Mouse (Mus musculus) C2C12 (cell line): Measurements from ENCODE around the gene Serhl. TPM values are rescaled to one million over a fixed set of nuclear protein-coding genes. Genes with fewer than 3 reads are reported as not detected.

Experiments used
- H3K27me3 ChIP-seq: one replicate; pipeline ENCODE4 v1.6.1; 2011; ENCODE audit not compliant: control insufficient read depth, insufficient read depth, insufficient read length
- H3K36me3 ChIP-seq: one replicate; pipeline ENCODE4 v1.6.1; 2011; ENCODE audit not compliant: control insufficient read depth, insufficient read depth
- H3K4me3 ChIP-seq: one replicate; pipeline ENCODE4 v1.5.1; 2011; ENCODE audit warnings: mild to moderate bottlenecking, control low read depth; ENCODE audit not compliant: poor library complexity, insufficient read depth, severe bottlenecking
- H3K79me2 ChIP-seq: one replicate; pipeline ENCODE4 v1.6.1; 2011; ENCODE audit not compliant: control insufficient read depth, insufficient read depth
- H3K79me3 ChIP-seq: one replicate; pipeline ENCODE4 v1.6.1; 2011; ENCODE audit warnings: low read depth, control low read depth
- H3ac ChIP-seq: one replicate; pipeline ENCODE3; 2011; ENCODE audit warnings: low read depth; ENCODE audit not compliant: control insufficient read depth, insufficient read length
- CEBPB ChIP-seq: IDR thresholded peaks from one replicate; pipeline ENCODE4 v1.6.1; 2011; ENCODE audit warnings: low read depth, mild to moderate bottlenecking, control low read depth, moderate library complexity
- CTCF ChIP-seq: IDR thresholded peaks from one replicate; pipeline ENCODE4 v1.5.1; 2011; ENCODE audit not compliant: control insufficient read depth, insufficient read depth, insufficient read length
- FOSL1 ChIP-seq: IDR thresholded peaks from one replicate; pipeline ENCODE4 v1.8.0; 2011; ENCODE audit warnings: mild to moderate bottlenecking, low read length; ENCODE audit not compliant: poor library complexity, insufficient read depth, severe bottlenecking
- MAX ChIP-seq: IDR thresholded peaks from one replicate; pipeline ENCODE4 v1.6.1; 2011; ENCODE audit warnings: mild to moderate bottlenecking, control low read depth
- MYOD1 ChIP-seq: IDR thresholded peaks from one replicate; pipeline ENCODE4 v1.6.1; 2011; ENCODE audit warnings: low read depth; ENCODE audit not compliant: control insufficient read depth, insufficient read length
- MYOG ChIP-seq: IDR thresholded peaks from one replicate; pipeline ENCODE4 v1.6.1; 2011; ENCODE audit not compliant: control insufficient read depth, insufficient read length; ENCODE audit errors: extremely low read depth
- USF1 ChIP-seq: IDR thresholded peaks from one replicate; pipeline ENCODE4 v1.6.1; 2011; ENCODE audit warnings: low read depth, mild to moderate bottlenecking, control low read depth, moderate library complexity
- polyA plus RNA-seq: library from polyadenylated mRNA; unstranded; fragments of >200 nt; fragmentation: generic; extraction: Trizol; gene quantifications from one replicate; pipeline ENCODE4 v1.2.1, GENCODE M21; 2012; ENCODE audit warnings: missing spikeins

Gene Serhl
- polyA plus RNA-seq, 1 experiment, result 17.8 TPM

DNA sequence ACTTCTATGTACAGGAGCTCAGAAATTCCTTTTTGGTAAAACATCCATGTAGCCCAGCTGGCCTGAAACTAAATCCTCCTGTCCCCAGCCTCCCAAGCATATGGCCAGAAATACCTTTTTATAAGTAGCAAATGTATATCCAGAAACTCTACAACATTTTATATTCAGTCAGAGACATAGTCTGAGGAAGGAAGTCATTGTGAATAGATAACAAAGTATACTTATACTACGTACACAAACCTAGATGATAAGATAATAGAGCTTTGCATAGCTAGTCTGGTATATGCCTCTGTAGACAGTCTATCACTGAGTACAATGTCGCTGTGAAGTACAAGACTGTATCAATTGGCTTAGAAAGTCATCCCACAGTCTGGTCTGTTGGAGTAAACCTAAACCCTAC, 46.3 kb downstream of the Serhl start:
- peaks cover 92% of the 10 kb centered on the region for H3K36me3 ChIP-seq
- peaks cover 88% of the 10 kb centered on the region for H3K79me2 ChIP-seq
- no peak overlapping the region for H3ac ChIP-seq
- H3K79me3 ChIP-seq, result peaks cover 65% of the 10 kb centered on the region
- no peak overlapping the region for H3K4me3 ChIP-seq
- no peaks in the 10 kb centered on the region for H3K27me3 ChIP-seq
- TF ChIP-seq CTCF (no peak), USF1 (no peak), MYOD1 (no peak), FOSL1 (no peak), CEBPB (no peak), MAX (no peak), MYOG (no peak)

DNA sequence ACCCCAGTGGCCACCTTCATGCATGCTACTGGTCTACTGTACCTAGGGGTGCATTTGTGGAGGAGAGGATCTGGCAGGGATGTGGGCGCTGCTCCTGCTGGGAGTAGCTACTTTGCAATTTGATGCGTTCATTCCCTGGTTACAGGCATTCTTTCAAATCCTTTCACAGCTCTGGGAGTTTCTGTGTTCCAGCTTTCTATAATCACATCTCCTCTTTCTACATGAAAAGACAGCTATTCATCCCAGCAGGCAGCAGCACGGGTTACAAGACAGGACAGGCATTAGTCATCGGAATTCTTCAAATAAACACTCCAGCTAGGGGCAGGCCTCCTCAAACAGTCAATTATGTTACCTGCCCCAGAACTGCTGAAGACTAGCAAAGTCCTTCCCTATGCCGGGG, 53.6 kb downstream of the Serhl start:
- peaks cover 92% of the 10 kb centered on the region for H3K79me3 ChIP-seq
- TF ChIP-seq MAX (peak; percentile 42), FOSL1 (no peak), CTCF (no peak)
- H3K79me2 ChIP-seq, result peaks cover 100% of the 10 kb centered on the region
- H3ac ChIP-seq, result no peak overlapping the region
- no peak overlapping the region for H3K4me3 ChIP-seq
- H3K36me3 ChIP-seq, result peaks cover 73% of the 10 kb centered on the region
- H3K27me3 ChIP-seq, result no peaks in the 10 kb centered on the region

GRCm38 (mm10) chr15:83145541-83145940, 56.2 kb downstream of the Serhl start:
- Histone ChIP-seq H3K27me3 (no peaks in the 10 kb centered on the region), H3K36me3 (peaks cover 54% of the 10 kb centered on the region), H3K79me3 (peaks cover 78% of the 10 kb centered on the region), H3K4me3 (no peak overlapping the region), H3K79me2 (peaks cover 86% of the 10 kb centered on the region), H3ac (no peak overlapping the region)
- TF ChIP-seq MYOD1 (no peak), CTCF (no peak), MYOG (no peak), USF1 (no peak), CEBPB (no peak), MAX (no peak), FOSL1 (no peak)

DNA sequence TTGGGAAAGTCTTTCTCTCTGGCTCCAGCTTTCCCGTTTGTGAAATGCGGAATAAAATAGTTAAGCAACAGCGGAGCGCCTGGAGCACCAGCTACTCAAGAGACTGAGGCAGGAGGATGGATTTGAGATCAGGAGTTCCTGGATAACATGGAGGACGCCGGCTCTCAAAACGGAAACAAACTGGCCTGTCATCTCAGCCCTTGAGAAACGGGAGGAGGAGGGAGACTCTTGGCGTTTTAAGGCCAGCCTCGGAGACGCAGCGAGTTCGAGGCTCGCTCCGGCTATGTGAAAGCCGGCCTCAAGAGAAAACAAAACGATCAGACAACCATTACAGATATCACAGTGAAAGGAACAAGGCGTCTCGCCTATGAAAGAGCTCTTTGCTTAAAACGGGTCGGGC, 59.1 kb downstream of the Serhl start:
- Histone ChIP-seq H3K79me2 (peaks cover 57% of the 10 kb centered on the region), H3ac (peak overlapping the region; percentile 100), H3K79me3 (peaks cover 52% of the 10 kb centered on the region), H3K36me3 (peaks cover 46% of the 10 kb centered on the region), H3K4me3 (peak overlapping the region; percentile 87), H3K27me3 (no peaks in the 10 kb centered on the region)
- TF ChIP-seq MYOG (no peak), MAX (no peak), MYOD1 (no peak), CTCF (no peak), FOSL1 (no peak), USF1 (no peak), CEBPB (no peak)

DNA sequence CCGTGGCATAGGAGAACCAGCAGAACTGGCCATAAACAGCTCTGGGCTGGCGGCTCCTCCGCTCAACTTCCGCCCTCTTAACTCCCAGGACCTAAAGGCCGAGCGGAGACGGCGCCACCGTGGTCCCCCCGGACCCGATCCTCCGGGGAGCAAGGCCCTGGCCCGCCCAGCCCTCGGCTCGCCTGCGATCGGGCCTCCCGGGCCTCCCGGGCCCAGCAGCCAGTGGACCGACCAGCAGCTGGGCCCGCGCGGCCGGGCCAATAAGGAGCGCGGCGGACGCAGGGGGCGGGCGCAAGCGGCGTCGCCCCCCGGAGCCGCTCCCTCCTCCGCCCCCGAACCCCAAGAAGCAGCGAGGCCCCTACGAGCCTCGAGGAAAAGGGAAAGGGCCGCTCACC, 59.5 kb downstream of the Serhl start:
- peak overlapping the region; percentile 100 for H3ac ChIP-seq
- no peaks in the 10 kb centered on the region for H3K27me3 ChIP-seq
- peaks cover 50% of the 10 kb centered on the region for H3K36me3 ChIP-seq
- peak overlapping the region; percentile 87 for H3K4me3 ChIP-seq
- no peak for TF ChIP-seq CTCF
- TF ChIP-seq FOSL1, result no peak
- no peak for TF ChIP-seq MAX
- TF ChIP-seq USF1, result no peak
- TF ChIP-seq CEBPB, result no peak
- TF ChIP-seq MYOD1, result no peak
- no peak for TF ChIP-seq MYOG
- peaks cover 53% of the 10 kb centered on the region for H3K79me2 ChIP-seq
- peaks cover 50% of the 10 kb centered on the region for H3K79me3 ChIP-seq
